Mouse (Mus musculus) cerebellum, adult 2 months (tissue): ENCODE data around the gene Plekha8. TPM values are rescaled to one million over a fixed set of nuclear protein-coding genes. Genes with fewer than 3 reads are reported as not detected.

Source experiments
- DNase-seq, 2 experiments: peaks; one replicate each; pipeline ENCODE4 v3.0.0; 2021
- H3K27ac ChIP-seq: fragments of 200-500 bp; 2 replicates; pipeline ENCODE4 v1.5.1; 2012; ENCODE audit warnings: low read length, control low read depth, inconsistent platforms; ENCODE audit not compliant: insufficient read depth
- H3K27me3 ChIP-seq: fragments of 200-500 bp; 2 replicates; pipeline ENCODE4 v1.6.1; 2012; ENCODE audit warnings: inconsistent platforms, mild to moderate bottlenecking, low read length, moderate library complexity; ENCODE audit not compliant: control insufficient read depth, insufficient read depth
- H3K4me1 ChIP-seq: fragments of 200-500 bp; 2 replicates; pipeline ENCODE4 v1.6.1; 2011; ENCODE audit warnings: low read length; ENCODE audit not compliant: control insufficient read depth, insufficient read depth
- H3K4me3 ChIP-seq: fragments of 200-500 bp; replicated peaks from 2 replicates; pipeline ENCODE3; 2011; ENCODE audit warnings: mild to moderate bottlenecking, low read depth, low read length, control low read depth; ENCODE audit not compliant: insufficient read depth
- CTCF ChIP-seq: fragments of 200-500 bp; IDR thresholded peaks from 2 replicates; pipeline ENCODE4 v1.5.1; 2011; ENCODE audit warnings: low read depth, mild to moderate bottlenecking, control low read depth, low read length, moderate library complexity, borderline replicate concordance; ENCODE audit not compliant: insufficient read depth
- POLR2A ChIP-seq: fragments of 200-500 bp; IDR thresholded peaks from 2 replicates; pipeline ENCODE4 v1.6.1; 2011; ENCODE audit warnings: low read length, control low read depth, borderline replicate concordance; ENCODE audit not compliant: insufficient read depth
- WGBS: fragments of 180-500 bp; shearing (Covaris S2); methylation state at CpG from one replicate; pipeline ENCODE4 v1.1.7; 2018; 5-methylcytosine and 5-hydroxymethylcytosine counted together
- polyA plus RNA-seq: library from polyadenylated mRNA; depleted of rRNA; stranded (reverse); fragments of >200 nt; gene quantifications from 2 replicates; pipeline ENCODE4 v1.2.3, GENCODE M21; 2012

The Plekha8 gene
- polyA plus RNA-seq, 1 experiment: 12.1 TPM

DNA sequence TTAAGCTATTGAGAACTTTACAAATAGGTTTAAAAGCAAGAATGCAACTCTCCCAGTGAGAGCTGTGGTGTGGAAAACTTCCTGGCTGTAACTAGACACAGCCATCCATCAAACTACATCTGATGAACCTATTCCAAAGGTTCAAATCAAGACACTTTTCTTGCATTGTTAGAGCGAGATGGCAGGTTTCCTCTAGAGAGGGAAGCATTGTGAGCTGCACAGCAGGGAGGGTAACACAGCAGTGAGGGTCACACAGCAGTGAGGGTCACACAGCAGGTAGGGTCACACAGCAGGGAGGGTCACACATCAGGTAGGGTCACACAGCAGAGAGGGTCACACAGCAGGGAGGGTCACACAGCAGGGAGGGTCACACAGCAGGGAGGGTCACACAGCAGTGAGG lies 6.7 kb upstream of the Plekha8 start:
- Histone ChIP-seq H3K27ac (no peak overlapping the region), H3K27me3 (no peaks in the 10 kb centered on the region), H3K4me3 (no peak overlapping the region), H3K4me1 (peaks cover 6% of the 10 kb centered on the region; the same call in 1 of the 2 replicates)
- no peak for DNase-seq
- WGBS: 55% methylated on average over 1 of the region's 1 CpGs
- no peak for TF ChIP-seq POLR2A
- no peak for TF ChIP-seq CTCF

DNA sequence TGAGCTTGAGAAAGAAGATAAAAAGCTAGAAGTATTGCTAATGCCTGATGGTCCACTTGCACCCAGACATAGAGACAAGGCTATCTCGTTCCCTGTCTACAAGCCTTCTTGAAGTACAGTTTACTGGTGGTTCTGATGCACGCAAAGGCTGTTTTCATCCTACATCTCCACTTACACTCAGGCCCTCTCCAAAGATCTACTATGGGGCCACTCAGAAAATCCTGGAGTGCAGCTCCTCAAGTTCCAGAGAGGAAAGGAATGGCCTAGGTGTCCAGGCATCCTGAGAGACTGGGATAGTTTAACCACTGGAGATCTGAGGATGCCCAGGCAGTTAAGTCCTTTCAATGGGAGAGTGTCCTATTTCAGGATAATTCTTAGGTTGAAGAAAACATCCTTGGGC lies 4.2 kb upstream of the Plekha8 start:
- no peak for DNase-seq
- H3K27me3 ChIP-seq: no peaks in the 10 kb centered on the region
- TF ChIP-seq POLR2A: no peak
- TF ChIP-seq CTCF: no peak
- H3K27ac ChIP-seq: no peak overlapping the region
- peaks cover 6% of the 10 kb centered on the region; the same call in 1 of the 2 replicates for H3K4me1 ChIP-seq
- WGBS: 92% methylated on average over 2 of the region's 2 CpGs
- no peak overlapping the region for H3K4me3 ChIP-seq

DNA sequence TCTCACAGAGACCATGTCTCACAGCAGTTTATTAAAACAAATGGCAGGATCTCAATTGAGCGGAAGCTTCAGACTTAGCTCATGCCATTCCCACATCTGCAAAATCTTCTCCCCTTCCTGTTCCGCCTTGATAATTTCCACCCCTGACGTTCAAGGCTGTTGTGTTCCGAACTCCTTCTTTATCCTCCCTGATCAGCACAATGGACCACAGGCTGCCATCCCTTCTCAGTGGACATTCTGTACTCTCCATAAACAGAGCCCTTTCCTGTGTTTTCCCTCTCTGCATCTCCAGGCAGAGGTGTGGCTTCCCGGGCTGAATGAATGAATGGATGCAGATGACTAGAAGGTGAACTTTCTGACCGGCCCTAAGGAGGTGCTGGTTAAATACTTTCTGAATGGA lies 3.1 kb upstream of the Plekha8 start:
- H3K4me3 ChIP-seq: peak overlapping the region; percentile 37
- no peaks in the 10 kb centered on the region for H3K27me3 ChIP-seq
- WGBS: 50% methylated on average over 6 of the region's 6 CpGs
- TF ChIP-seq POLR2A: no peak
- no peak for TF ChIP-seq CTCF
- no peak for DNase-seq
- no peak overlapping the region for H3K27ac ChIP-seq
- peaks cover 6% of the 10 kb centered on the region; the same call in 1 of the 2 replicates for H3K4me1 ChIP-seq

DNA sequence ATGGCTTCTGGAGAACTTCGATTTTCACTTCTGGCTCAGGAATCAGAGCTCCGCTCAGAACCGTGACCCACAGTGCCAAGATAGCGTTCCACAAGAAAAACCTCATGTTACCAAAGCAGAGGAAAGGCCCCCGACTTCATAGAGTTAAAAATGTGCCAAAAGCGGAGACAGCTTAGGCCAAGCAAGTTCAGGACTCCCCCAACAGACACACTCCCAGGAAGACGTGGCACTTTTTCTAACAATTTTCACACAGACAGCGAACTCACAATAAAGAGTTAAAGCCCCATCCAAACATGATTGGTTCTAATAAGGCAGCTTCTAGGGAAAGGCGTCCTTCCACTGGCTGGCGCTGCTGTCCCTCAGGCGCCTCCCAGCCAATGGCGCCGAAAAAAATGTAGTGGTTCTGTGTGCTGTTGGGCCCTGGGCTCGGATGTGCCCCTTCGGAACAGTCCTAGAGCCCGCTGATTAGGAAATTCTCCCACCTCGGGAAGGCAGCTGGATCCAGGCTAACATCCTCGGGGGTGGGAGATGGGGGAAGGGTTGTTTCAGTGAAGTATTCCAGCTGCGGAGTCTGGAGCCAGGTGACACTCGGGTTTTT lies 1.9 kb upstream of the Plekha8 start:
- no peaks in the 10 kb centered on the region for H3K27me3 ChIP-seq
- peak overlapping the region; percentile 96 for H3K4me3 ChIP-seq
- peak; percentile 94 to 98 for DNase-seq
- under 1% methylated on average over 20 of the region's 20 CpGs for WGBS
- TF ChIP-seq CTCF (no peak), POLR2A (peak; percentile 58; the same call in 1 of the 2 replicates)
- H3K27ac ChIP-seq: peak overlapping the region; percentile 80
- peaks cover 6% of the 10 kb centered on the region; the same call in 1 of the 2 replicates for H3K4me1 ChIP-seq

DNA sequence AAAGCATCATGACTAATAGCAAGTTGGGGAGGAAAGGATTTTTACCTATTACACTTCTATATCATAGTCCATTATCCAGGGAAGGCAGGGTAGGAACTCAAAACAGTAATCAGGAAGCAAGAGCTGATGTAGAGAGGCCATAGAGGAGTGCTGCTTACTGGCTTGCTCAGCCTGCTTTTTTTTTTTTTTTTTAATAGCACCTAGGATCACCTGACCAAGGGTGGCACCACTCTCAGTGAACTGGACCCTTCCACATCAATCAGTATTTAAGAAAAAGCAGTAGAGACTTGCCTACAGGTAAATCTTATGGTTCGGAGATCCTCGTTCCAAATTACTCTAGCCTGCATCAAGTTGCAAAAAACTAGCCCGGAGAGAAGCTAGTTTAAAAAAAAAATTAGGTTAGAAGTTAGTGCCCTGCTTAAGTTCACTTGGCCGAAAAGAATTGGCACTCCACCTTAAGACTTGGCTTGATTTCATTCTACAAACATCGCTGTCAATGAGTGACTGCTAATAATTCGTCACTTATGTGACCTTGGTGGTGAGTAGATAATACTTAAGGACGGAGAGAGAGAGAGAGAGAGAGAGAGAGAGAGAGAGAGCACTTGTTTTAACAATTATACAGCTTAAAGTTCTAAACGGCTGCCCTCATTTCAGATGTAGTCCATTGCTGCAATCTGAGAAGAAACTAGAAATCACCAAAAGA lies 994 bp upstream of the Plekha8 start:
- Histone ChIP-seq H3K27ac (no peak overlapping the region), H3K27me3 (no peaks in the 10 kb centered on the region)

DNA sequence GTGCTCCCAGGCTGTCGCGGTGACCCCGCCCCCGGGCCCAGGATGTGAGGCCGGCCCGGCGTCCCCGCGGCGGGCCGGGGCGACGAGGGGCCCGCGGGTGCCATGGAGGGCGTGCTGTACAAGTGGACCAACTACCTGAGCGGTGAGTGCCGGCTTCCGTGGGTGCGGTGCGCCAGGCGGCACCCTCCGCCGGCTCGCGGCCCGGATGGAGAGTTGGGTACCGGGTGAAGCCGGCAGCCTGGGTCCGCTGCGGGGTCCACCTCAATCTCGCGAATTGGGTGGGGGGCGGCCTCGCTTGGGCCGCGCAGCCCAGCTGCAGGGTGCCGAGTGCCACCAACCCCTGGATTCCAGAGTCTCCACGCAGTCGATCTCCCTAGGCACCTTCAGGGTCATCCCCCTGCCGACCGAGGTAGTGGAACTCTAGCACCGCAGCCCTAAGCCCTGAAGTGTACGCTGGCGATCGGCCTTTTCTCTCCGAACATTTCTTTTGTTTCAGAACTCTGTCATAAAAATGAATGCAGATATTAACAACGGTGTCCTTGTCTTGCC lies 493 bp downstream of the Plekha8 start:
- 1% methylated on average over 47 of the region's 48 CpGs for WGBS
- Histone ChIP-seq H3K4me3 (peak overlapping the region; percentile 94), H3K27ac (peak overlapping the region; percentile 34), H3K27me3 (no peaks in the 10 kb centered on the region), H3K4me1 (peaks cover 9% of the 10 kb centered on the region)
- no peak for DNase-seq
- TF ChIP-seq CTCF (no peak), POLR2A (no peak)

More for the DNA sequence above, 994 bp upstream of the Plekha8 start:
- 28% methylated on average over 8 of the region's 8 CpGs for WGBS
- Histone ChIP-seq H3K4me3 (no peak overlapping the region), H3K4me1 (peaks cover 10% of the 10 kb centered on the region)
- TF ChIP-seq POLR2A: no peak
- no peak for TF ChIP-seq CTCF
- DNase-seq: peak in 1 of 2 experiments; percentile 10

DNA sequence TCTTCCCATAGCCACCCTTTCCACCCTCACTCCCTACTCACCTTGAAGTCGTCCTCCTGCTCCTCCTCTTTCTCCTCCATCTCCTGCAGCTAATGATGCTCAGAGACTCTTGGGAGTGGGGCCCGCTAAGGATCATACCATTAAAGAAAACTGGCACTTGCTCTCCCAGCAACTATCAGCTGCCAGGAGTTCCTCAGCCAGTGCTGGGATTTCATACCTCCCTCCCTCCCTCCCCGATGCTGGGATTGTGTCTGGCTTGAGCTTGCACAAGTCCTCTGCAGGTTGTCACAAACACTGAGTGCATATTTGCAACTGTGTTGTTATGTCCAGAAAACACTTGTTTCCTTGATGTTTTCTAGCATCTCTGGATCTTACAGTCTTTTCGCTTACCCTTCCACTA lies 2.3 kb downstream of the Plekha8 start, which contains the start of gene Fkbp14:
Fkbp14 (minus strand) TSS at position 101 of the 400 bp plus-strand sequence.
- WGBS: 53% methylated on average over 4 of the region's 4 CpGs
- Histone ChIP-seq H3K27ac (no peak within 1 kb of the TSS), H3K4me3 (no peak within 1 kb of the TSS), H3K27me3 (no peaks in the 10 kb centered on the region), H3K4me1 (peaks cover 7% of the 10 kb centered on the region)
- no peak for TF ChIP-seq CTCF
- TF ChIP-seq POLR2A: no peak
- no peak for DNase-seq

DNA sequence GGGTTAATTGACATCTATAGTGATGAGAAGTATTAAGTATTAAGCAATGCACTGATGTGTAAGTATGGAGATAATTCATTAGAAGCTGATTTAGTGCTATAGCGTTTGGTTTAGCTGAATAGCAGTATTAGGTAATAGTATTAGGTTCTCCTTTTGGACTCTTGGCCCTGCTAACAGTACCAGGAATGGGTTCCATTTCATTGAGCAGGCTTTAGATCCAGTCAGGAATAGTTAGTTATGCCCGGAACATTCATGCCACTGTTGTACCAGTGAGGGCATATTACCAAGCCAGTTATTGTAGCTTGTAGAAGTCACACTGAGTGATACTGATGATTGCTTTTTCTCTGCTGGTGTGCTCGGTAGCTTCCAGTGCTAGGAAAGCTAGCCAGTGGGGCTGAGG lies 2.8 kb downstream of the Plekha8 start:
- Histone ChIP-seq H3K27ac (no peak overlapping the region), H3K4me1 (peaks cover 7% of the 10 kb centered on the region), H3K27me3 (no peaks in the 10 kb centered on the region), H3K4me3 (no peak overlapping the region)
- no peak for DNase-seq
- TF ChIP-seq CTCF (no peak), POLR2A (no peak)
- 72% methylated on average over 3 of the region's 3 CpGs for WGBS
